Comparison of ENCODE assay signal across 11 mouse cellular contexts in genomic region chr10:77210666-77211065, GRCm38 (mm10). TPM values are rescaled to one million over a fixed set of nuclear protein-coding genes. Genes with fewer than 3 reads are reported as not detected.
DNase-seq lines count a peak whose midpoint lies in the region; ATAC-seq and TF ChIP-seq lines count a peak whose summit lies in the region.
"Had no signal": no experiment of that assay in that cellular context is flagged by ENCODE, and none has a peak within 500 bp of the region (broad histone marks: within the 10 kb centered on the region; RNA-seq: fewer than 3 reads in every experiment).

No protein-coding gene starts in this region.

- no peak overlapping the region for H3K4me2 ChIP-seq in hindbrain, embryonic 12.5 days (replicated peaks)
- peak overlapping the region; percentile 68 for H3K4me2 ChIP-seq in liver, embryonic 13.5 days
- H3K4me2 ChIP-seq: embryonic facial prominence, embryonic 13.5 days had no signal

- H3K27me3 ChIP-seq in hindbrain, embryonic 10.5 days (ENCODE audit: insufficient read depth, poor library complexity, severe bottlenecking) = no peaks in the 10 kb centered on the region
- no peaks in the 10 kb centered on the region for H3K27me3 ChIP-seq in hindbrain, embryonic 12.5 days
- no peaks in the 10 kb centered on the region; the same call in 1 of the 2 replicates for H3K27me3 ChIP-seq in G1E (ENCODE audit: insufficient read depth, low read length)
- no peaks in the 10 kb centered on the region for H3K27me3 ChIP-seq in embryonic facial prominence, embryonic 10.5 days (replicated peaks; ENCODE audit: low read depth, poor library complexity, severe bottlenecking)
- no peaks in the 10 kb centered on the region for H3K27me3 ChIP-seq in liver, embryonic 13.5 days
- H3K27me3 ChIP-seq: embryonic facial prominence, embryonic 13.5 days had no signal

- intact Hi-C loops in gastrocnemius, postnatal 14 days (cut with DNase I; ENCODE audit: low total_unique reads) = no loop called here

- WGBS in hindbrain, embryonic 10.5 days = 94% methylated on average over 3 of the region's 3 CpGs
- 94% methylated on average over 3 of the region's 3 CpGs for WGBS in hindbrain, embryonic 12.5 days
- 96% methylated on average over 3 of the region's 3 CpGs for WGBS in embryonic facial prominence, embryonic 10.5 days
- WGBS in liver, embryonic 13.5 days (ENCODE audit: insufficient replicate concordance) = 60% methylated on average over 3 of the region's 3 CpGs

- ATAC-seq in hindbrain, embryonic 12.5 days (ENCODE audit: low FRiP score) = no peak
- ATAC-seq in G1E (ENCODE audit: extremely low read depth, insufficient number of reproducible peaks, low FRiP score, poor library complexity, severe bottlenecking) = no peak
- peak; percentile 41 for ATAC-seq in liver, embryonic 13.5 days (ENCODE audit: low read depth)
- ATAC-seq: inflammation-experienced regulatory T-cells, adult 6 months had no signal

- H3K9ac ChIP-seq in hindbrain, embryonic 12.5 days = no peak overlapping the region
- peak overlapping the region; percentile 77 for H3K9ac ChIP-seq in liver, embryonic 13.5 days
- H3K9ac ChIP-seq: embryonic facial prominence, embryonic 13.5 days had no signal

- peaks cover 61% of the 10 kb centered on the region for H3K4me1 ChIP-seq in hindbrain, embryonic 10.5 days (replicated peaks)
- H3K4me1 ChIP-seq in hindbrain, embryonic 12.5 days = peaks cover 14% of the 10 kb centered on the region
- peaks cover 86% of the 10 kb centered on the region for H3K4me1 ChIP-seq in G1E (ENCODE audit: insufficient read depth, low read depth, low read length)
- peaks cover 47% of the 10 kb centered on the region for H3K4me1 ChIP-seq in embryonic facial prominence, embryonic 10.5 days
- H3K4me1 ChIP-seq in liver, embryonic 13.5 days (replicated peaks) = peaks cover 79% of the 10 kb centered on the region

- H3K9me3 ChIP-seq in hindbrain, embryonic 10.5 days = no peaks in the 10 kb centered on the region
- H3K9me3 ChIP-seq in hindbrain, embryonic 12.5 days (replicated peaks) = no peaks in the 10 kb centered on the region
- H3K9me3 ChIP-seq in G1E (replicated peaks) = 0 out of 2 replicates have a peak, but pooled peaks cover 4% of the 10 kb centered on the region
- H3K9me3 ChIP-seq in embryonic facial prominence, embryonic 10.5 days = no peaks in the 10 kb centered on the region
- no peaks in the 10 kb centered on the region for H3K9me3 ChIP-seq in liver, embryonic 13.5 days (replicated peaks)
- H3K9me3 ChIP-seq: embryonic facial prominence, embryonic 13.5 days had no signal

- no peak overlapping the region for H3K4me3 ChIP-seq in hindbrain, embryonic 10.5 days
- H3K4me3 ChIP-seq in hindbrain, embryonic 12.5 days = no peak overlapping the region
- H3K4me3 ChIP-seq in G1E (ENCODE audit: low read depth, low read length) = peak overlapping the region; percentile 36; the same call in 1 of the 2 replicates
- no peak overlapping the region for H3K4me3 ChIP-seq in embryonic facial prominence, embryonic 10.5 days
- peak overlapping the region; percentile 47; the same call in 1 of the 2 replicates for H3K4me3 ChIP-seq in liver, embryonic 13.5 days (replicated peaks)
- H3K4me3 ChIP-seq: embryonic facial prominence, embryonic 13.5 days had no signal

- peak overlapping the region; percentile 35; the same call in 1 of the 2 replicates for H3K27ac ChIP-seq in hindbrain, embryonic 10.5 days
- H3K27ac ChIP-seq in hindbrain, embryonic 12.5 days = no peak overlapping the region
- 0 out of 2 replicates have a peak overlapping the region, but pooled peaks have one; percentile 35 for H3K27ac ChIP-seq in embryonic facial prominence, embryonic 10.5 days (replicated peaks)
- H3K27ac ChIP-seq in liver, embryonic 13.5 days = peak overlapping the region; percentile 95

- no peak for DNase-seq in hindbrain, embryonic 10.5 days (ENCODE audit: low spot score)
- DNase-seq in G1E (ENCODE audit: low spot score) = no peak
- no peak for DNase-seq in embryonic facial prominence, embryonic 10.5 days (ENCODE audit: low spot score)
- DNase-seq in liver, embryonic 13.5 days = no peak
- DNase-seq in cerebellum, postnatal 36 days = no peak
- DNase-seq in gastrocnemius, postnatal 14 days = no peak
- no peak for DNase-seq in right cerebral cortex, postnatal 10 days (ENCODE audit: low spot score in 2 of 2)
- DNase-seq: cerebellum, adult 11 months had no signal

- H3K36me3 ChIP-seq in hindbrain, embryonic 10.5 days = no peaks in the 10 kb centered on the region
- H3K36me3 ChIP-seq in hindbrain, embryonic 12.5 days = no peaks in the 10 kb centered on the region
- no peaks in the 10 kb centered on the region for H3K36me3 ChIP-seq in G1E (replicated peaks)
- H3K36me3 ChIP-seq in embryonic facial prominence, embryonic 10.5 days (replicated peaks) = no peaks in the 10 kb centered on the region
- no peaks in the 10 kb centered on the region for H3K36me3 ChIP-seq in liver, embryonic 13.5 days
- H3K36me3 ChIP-seq: embryonic facial prominence, embryonic 13.5 days had no signal

- TF ChIP-seq CTCF in G1E (IDR thresholded peaks at IDR 0.05; ENCODE audit: low read depth, low read length) = no peak

RNA-seq across cellular contexts. Expression of gene Col18a1, which starts 44.3 kb away (rescaled TPM):
- 147 and 167 TPM in 2 replicates for polyA plus RNA-seq in hindbrain, embryonic 10.5 days (2016; fragmentation: Nextera tagmentation; extraction: Ambion mirVana)
- polyA plus RNA-seq in hindbrain, embryonic 12.5 days (2016; fragmentation: Nextera tagmentation; extraction: Ambion mirVana) = 103 and 109 TPM in 2 replicates
- 19.3 and 33.0 TPM in 2 replicates for total RNA-seq in G1E (2014; fragmentation: Nextera tagmentation)
- total RNA-seq in G1E (2017) = 45.1 and 46.8 TPM in 2 replicates
- polyA plus RNA-seq in G1E (2012) = 145 and 178 TPM in 2 replicates
- 184 and 201 TPM in 2 replicates for polyA plus RNA-seq in embryonic facial prominence, embryonic 10.5 days (2016; fragmentation: Nextera tagmentation; extraction: Ambion mirVana)
- polyA plus RNA-seq in liver, embryonic 13.5 days (2015; fragmentation: Nextera tagmentation; extraction: Ambion mirVana) = 29.7 and 36.3 TPM in 2 replicates
- 10 to 100 TPM; 20.2 to 24.5 TPM for total RNA-seq in gastrocnemius, postnatal 14 days (2021)

RNA-seq across cellular contexts. Expression of gene Pofut2, which starts 48.4 kb away (rescaled TPM):
- 77.0 and 86.6 TPM in 2 replicates for polyA plus RNA-seq in hindbrain, embryonic 10.5 days (2016; fragmentation: Nextera tagmentation; extraction: Ambion mirVana)
- 81.8 and 92.5 TPM in 2 replicates for polyA plus RNA-seq in hindbrain, embryonic 12.5 days (2016; fragmentation: Nextera tagmentation; extraction: Ambion mirVana)
- total RNA-seq in G1E (2014; fragmentation: Nextera tagmentation) (26.6 and 31.3 TPM in 2 replicates), G1E (2017) (17.6 and 23.7 TPM in 2 replicates)
- polyA plus RNA-seq in G1E (2012) = 51.5 and 55.7 TPM in 2 replicates
- 74.5 and 77.0 TPM in 2 replicates for polyA plus RNA-seq in embryonic facial prominence, embryonic 10.5 days (2016; fragmentation: Nextera tagmentation; extraction: Ambion mirVana)
- 29.7 and 30.2 TPM in 2 replicates for polyA plus RNA-seq in liver, embryonic 13.5 days (2015; fragmentation: Nextera tagmentation; extraction: Ambion mirVana)
- total RNA-seq in gastrocnemius, postnatal 14 days (2021) = 10 to 100 TPM; 26.8 to 31.7 TPM

Comparison
In these comparisons a context has a peak if more than half of its experiments do, and no peak if none do; other contexts are left out.
1. H3K4me3 ChIP-seq: peak in G1E (single experiment) and liver, embryonic 13.5 days (single experiment); none in hindbrain, embryonic 10.5 days (single experiment), hindbrain, embryonic 12.5 days (single experiment) and embryonic facial prominence, embryonic 10.5 days (single experiment).